Mouse (Mus musculus) lung, postnatal 14 days (tissue): ENCODE data around the gene Prss46.

Experiments
- DNase-seq: peaks from one replicate; pipeline ENCODE4 v3.0.0; 2021

The Prss46 gene

DNA sequence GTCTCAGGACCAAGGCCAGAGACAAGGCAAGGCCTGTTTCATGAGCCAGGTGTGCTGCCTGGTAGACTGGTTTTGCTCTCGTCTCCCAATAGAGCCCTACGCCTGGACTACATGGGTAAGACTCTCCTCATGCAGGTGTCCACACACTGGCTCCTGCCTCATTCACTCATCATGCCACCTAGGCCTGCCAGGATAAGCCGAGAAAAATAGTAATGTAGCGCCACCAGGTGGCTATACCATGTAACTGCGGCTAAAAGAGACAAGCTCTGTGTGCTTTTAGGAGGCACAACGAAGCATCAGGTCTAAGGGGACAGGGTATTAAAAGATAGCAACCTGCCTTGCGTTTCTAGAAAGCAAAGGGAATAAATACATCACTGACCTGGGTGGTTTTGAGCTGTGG is 26.7 kb downstream of the Prss46 start:
- DNase-seq: peak; percentile 72

DNA sequence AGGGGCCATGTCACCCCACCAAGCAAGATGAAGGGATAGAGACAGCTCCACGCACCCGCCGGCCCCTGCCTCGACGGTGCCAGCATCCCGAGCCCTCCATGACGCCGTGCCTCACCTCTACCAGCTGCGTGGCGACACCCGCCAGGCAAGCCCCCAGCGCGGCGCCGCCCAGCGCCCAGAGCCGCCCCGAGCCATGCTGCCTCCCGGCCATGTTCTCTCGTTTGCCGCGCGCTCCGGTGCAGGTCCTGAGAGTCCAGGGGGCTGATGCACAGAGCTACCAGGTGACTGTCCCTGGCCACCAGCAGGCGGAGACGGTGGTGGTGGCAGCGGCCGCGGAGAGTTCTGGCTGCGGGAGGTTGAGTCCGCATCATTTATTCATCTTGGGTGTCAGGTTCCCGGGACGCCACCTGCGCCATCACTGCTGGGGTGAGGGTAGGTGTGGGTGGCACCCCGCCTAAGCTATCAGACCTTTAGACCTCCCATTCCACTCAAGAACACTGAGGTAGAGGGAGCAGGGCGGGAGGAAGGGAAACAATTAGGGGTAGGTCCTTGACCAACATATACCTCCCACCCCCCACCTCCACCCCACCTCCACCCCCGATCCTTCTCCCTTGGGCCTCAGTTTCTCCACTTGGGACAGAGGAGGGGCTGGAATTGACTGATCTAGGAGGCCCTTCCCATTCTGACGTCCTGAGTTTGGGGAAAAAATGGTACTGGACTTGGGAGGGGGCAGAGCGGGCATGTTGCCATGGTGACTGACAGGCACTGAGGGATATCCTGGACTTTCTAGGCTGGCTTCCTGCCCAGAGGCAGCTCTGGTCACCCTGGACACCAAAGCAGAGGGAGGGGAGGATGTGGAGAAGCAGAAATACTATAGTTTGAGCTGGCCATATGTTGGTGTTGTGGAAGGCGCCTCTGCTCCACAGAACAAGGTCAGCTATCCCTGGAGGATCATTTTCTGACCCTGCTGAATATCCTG is 29.7 kb downstream of the Prss46 start:
- DNase-seq: no peak

DNA sequence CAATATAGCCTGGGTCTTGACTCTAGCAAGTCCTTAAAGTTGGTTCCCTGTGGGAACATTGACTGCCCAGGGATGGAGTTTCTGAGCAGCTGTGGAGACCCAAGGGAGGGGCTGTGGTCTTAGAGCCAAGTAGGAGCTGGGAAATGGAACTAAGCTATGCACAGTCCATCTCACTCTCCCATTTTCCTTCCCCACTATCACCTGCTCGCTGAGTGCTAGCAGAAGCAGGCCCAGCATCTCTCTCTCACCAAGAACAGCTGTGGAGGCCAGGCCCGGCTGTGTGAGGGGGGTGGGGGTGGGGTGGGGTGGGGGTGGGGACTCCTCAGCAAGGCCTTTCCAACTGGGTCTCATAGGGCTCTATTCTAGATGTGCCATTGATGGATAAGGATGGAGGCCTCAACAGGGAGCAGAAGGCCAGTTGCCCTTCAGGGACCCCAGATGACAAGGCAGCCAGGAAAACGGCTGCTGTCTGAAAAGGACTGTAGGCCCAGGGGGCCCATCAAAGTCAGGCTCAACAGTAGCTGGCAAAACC is 30.4 kb downstream of the Prss46 start:
- no peak for DNase-seq

DNA sequence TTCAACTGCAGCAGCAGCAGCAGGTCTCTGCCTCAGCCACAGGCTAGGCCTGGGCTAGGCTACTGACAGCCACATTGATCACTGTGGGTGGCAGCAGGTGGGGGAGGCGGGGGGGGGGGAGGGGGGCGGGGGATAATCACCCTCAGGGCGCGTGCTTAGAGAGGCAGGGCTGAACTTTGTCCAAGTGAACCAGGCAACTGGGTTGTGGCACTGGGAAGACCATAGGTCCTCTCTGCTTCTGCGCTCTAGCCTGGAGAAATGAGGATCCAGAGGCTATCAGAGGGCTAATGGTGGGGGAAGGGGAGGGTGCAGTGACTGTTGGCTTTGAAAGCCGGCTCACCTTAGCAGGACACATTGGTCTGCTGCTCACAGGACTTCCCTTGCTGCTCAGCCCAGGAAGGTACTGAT is 31.0 kb downstream of the Prss46 start:
- DNase-seq: no peak

DNA sequence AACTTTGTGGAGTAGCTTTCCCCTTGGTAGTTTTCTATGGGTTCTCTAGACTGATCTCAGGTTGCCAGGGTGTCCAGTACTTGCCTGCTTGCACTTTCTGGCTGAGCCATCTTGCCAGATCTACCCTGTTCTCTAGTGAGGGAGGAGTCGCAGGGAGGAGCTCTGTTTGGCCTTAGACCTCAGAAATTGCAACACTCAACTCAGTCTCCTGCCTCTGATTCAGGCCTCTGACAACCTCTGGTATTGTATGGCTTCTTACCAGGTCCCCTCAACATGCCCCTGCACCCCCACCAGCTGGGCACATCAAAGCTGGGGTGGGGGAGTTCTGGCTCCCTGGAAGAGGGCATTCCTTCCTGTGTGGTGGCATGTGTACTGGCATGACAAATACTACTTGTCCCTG is 33.0 kb downstream of the Prss46 start:
- DNase-seq: no peak

DNA sequence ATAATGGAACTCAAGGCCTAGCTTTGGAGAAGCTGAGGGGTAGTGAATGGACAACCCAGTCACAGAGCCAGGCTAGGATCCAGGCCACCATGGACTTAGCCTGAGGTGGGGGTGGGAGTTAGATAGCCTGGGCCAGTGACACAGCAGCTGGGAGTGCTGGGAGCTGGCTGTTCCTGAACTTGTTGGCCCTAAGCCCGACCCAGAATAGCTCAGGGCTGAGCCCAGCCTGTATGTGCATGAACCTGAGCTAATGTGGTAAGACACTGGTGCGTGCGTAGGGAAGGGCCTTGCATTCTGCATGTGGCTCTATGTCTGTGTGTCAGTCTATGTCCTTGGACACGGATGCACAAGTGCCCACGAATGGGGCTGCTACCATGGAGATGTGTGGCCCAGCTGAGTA is 33.6 kb downstream of the Prss46 start:
- peak; percentile 63 for DNase-seq

DNA sequence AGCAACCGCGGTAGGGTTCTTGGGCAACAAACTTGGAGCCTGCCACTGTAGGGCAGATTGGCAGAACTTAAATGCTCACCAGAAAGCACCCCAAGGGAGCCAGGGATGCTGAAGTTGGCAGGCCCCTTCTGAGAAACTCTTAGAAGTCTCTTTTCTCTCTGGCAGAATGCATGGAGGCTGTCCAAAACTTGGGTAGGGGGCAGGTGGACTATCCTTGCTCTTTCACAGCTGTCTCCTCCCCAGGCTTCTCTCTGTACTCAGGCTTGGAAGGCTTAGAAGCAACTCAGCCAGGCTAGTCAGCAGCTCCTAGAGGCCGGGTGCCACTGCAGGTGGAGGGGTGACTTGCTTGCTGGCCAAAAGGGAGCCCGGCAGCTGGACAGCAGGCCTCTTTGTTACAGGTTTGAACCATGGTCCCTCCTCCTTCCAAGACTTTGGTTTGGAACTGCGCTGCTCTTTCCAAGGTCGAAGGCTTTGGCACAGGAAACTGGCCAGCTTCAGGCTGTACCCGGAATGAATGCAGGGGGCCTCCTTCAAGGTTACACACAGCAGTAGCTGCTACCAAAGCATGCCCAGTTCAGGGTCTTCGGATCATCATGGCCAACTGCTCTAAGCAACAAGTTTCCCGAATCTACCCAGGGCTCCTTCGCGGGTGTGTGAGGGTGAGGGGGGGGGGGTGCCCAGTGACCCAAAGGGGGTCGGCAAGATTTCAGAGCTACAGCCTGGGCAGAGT is 35.0 kb downstream of the Prss46 start, which contains the start of gene Als2cl:
Gene Als2cl, plus strand, starts transcription at position 680 of the 730 bp plus-strand sequence.
- DNase-seq: no peak

DNA sequence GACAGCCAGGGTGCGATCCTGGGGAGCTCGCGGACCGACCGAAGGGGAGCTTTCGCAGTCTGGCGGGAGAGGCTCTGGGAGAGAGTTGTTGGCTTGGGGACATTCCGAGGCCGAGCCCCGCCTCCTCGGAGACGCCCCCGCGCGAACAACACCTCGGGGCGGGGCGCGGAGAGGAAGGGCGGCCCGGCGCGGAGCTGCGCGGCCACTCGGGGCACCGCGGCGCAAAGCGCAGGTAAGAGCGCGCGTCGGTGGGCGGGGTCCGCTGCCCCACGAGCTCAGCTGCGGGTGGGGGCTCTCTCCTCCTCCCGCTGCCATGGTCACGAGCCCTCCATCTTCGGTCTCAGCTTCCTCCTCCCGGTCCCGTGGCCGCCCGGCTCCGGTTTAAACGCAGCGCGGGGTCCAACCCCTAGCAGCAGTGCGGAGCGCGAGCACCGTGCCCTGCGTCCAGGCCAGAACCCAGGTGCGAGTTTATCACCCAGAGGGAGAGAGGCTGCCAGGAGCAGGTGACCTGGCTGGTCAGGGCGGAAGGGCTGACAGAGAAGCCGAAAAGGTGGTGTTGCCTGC is 35.8 kb downstream of the Prss46 start, which contains the start of gene Tmie:
Gene Tmie, minus strand, starts transcription at position 116 of the 564 bp plus-strand sequence.
- peak; percentile 87 for DNase-seq

DNA sequence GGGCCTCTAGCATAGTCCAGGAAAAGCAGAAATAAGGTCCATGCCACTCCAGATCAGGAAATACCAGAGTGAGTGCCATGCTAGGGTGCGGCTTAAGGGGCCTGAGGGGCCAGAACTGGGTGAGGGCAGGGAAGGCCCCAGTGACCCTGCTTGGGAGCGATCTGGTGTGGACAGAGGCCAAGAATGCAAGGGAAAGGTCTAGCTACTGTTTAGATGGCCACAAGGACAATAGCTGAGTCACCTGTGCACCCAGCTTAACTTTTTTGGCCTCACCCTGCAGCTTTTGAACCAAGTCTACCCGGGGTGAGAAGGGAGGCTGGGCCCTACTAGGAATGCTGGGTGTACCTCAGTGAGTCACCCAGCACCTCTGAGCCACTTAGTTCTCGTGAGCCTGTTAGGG is 36.5 kb downstream of the Prss46 start:
- peak; percentile 62 for DNase-seq

DNA sequence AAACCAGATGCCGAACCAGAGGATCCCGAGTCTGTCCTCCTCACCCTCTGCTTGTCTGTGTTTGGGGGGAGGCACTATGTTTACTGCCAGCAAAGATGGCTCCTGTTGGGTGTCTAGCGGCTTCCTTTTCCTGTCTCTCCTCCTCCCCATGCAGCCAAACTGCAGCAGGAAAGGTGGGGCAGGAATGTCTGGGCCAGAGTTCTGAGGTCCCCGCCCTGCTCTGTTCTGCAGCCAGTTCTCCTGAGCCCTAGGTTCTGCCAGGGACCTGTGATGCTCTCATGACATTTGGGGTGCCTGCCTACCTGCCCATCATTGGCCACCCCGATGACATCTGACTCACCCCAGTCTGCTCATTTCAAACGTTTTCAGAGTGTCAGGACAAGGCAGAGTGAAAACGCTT is 37.6 kb downstream of the Prss46 start:
- DNase-seq: peak; percentile 64

DNA sequence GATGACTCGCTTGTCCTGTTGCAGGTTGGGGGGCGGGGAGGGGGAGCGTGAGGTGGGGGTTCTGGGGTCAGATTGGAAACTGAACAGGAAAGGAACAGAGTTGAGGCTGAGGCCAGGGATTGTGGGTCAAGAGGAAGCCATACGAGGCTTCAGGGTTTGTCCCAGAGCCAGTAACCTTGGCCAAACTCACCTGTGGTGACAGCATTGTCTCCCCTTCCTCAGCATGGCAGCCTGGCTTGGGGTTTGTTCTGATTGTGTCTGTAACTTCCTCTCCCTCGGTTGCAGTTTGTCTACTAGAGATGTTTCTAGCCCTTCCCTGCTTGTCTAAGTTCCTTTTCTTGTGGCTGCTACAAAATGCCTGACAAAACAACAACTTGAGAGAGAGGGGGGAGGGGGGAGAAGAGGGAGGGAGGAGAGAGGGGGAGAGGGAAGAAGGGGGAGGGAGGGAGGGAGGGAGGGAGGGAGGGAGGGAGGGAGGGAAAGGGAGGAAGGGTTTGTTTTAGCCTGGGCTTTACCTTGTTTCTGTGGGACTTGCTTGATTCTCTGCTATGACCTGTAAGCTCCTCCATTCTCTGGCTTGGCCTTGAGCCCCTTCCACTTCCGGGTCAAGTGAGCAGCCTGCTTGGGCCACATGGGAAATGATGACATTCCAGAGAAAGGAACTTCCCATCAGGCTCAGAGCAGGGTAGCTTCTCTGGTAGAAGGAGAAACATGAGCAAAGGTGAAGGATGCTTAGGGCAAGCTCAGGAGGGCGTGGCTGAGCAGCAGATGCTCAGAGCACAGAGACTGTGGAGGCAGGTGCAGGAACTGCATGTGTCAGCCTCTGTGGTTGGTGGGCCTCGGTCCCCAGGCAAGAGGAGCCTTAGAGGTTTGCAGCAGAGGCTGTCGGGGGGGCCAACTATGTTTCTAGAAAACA is 43.3 kb downstream of the Prss46 start:
- no peak for DNase-seq

DNA sequence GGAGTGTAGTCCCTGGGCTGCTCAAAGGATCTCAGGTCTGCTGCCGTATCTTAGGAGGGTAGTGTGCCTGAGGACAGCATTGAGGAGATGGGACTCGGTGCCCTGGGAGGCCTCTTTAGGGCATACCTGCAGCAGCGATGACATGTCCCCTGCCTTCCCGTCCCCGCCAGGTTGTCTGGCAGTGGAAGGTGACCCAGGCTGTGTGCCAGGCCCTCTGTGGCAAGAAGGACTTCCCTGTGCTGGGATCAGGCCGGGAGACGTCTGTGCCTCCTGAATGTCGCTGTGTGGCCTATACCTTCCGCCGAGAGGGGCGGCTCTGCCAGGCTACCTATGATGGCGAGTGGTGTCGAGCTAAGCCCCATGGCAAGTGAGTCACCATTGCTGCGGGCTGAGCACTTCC is 44.6 kb downstream of the Prss46 start:
- DNase-seq: no peak

DNA sequence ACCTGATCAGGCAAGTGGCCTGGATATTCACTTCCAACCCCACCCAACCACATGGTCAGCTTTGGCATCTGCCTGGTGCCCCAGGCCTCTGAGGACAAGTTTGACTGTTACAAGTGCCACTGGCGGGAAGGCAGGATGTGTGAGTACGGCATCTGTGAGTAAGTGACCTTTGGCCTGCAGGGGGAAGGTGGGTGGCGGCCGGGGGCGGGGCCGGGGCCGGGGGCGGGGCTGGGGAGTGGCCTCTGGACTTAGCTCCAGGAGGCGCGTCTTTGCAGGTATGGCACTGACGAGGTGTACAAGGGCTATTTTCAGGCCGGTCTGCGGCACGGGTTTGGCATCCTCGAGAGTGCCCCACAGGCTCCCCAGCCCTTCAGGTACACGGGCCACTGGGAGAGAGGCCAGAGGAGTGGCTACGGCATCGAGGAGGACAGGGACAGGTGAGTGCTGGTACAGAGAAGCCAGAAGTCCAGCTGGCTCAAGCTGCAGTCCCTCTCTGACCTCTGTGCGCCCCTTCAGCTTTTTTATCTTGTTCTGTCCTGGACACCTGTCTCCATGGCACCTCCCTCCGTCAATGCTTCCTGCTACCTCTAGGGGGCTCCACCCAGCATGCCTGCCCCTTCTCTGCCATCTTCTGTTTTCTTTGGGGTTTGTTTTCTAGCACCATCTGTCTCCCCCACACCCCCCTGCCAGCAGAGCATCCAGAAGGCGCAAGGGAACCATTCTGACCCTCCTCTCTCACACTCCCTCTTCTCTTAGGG is 45.9 kb downstream of the Prss46 start:
- no peak for DNase-seq

DNA sequence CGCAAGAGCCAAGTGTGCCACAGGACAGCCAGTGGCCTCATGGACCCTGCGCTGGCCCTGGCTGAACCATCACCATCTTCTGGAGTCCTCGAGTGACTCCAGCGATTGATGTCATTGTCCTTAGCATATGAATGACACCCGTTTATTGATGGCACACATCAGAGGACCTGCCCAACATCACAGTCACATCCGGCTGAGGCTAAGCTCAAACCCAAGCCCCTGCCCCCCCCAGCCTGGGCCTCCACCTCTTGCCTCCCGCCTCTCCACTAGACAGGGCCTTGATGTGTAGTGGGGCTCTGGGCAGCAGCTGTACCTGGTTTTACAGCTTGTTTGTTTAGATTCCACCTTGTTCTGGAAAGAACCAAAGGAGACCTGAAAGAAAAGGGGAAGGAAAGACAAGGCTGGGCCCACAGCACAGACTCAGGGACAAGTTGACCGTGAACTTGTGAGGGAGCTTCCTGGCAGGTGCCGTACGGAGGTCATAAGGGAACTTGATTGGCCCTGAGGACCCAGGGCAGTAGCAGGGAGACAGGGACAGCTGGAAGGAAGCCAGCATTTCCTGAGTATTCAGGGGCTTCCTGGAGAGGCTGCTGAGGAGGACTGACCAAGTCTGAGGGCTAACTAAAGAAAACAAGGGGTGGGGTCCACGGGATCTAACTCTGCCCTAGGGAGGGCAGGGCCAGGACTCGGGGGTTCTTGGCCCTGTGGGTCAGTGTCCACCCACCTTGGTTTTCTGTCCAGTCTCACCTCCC is 46.9 kb downstream of the Prss46 start:
- peak; percentile 50 for DNase-seq

DNA sequence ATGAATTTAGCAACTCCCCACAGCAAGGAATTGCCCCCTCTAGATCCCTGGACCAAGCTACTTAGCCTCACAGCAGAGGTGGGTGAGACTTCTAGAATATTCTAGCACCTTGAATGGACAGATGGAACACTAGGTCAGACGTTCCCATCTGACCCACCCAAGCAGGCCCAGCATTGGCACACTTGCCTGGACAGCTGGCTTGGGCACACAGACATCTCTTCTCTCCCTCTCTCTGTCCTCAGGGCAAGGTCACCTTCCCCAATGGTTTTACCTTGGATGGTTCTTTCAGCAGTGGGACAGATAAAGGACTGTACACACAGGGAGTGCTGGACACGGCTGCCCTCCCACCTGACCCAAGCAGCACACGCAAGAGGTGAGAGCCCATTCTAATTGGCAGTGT is 48.2 kb downstream of the Prss46 start:
- DNase-seq: no peak

DNA sequence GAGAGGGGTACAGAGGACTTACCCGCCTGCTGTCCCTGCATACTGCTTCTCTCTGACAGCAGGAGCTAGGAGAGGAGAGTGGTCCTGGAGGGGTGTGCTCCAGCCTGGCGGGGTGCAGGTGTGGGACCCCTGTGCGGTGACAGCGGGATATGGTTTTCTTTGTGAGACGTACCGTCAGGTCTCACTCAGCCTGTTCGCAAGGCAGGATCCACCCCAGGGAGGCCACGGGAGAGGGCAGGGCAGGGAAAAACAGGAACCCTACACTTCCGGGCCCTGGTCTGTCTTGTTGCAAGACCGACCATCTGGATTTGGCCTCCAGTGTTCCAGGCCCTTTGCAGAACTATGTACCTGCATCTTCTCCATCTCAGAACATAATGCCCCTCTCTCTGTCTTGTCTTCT is 49.1 kb downstream of the Prss46 start:
- DNase-seq: no peak

DNA sequence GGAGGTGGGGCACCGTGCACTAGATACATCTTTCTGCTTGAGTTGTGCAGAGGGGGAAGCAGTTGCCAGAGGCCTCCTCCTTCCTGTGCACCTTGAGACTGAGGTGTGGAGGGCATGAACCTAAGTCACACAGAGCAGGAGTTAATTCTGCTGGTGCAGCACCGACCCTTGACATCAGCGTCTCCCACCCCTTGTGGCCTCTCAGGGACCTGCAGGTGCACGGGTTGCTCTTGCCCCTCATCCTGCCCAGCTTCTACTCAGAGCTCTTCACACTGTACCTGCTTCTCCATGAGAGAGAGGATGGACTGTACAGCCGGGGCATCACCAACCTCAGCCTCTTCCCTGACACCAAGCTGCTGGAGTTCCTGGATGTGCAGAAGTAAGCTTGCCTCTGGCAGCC is 51.2 kb downstream of the Prss46 start:
- no peak for DNase-seq

DNA sequence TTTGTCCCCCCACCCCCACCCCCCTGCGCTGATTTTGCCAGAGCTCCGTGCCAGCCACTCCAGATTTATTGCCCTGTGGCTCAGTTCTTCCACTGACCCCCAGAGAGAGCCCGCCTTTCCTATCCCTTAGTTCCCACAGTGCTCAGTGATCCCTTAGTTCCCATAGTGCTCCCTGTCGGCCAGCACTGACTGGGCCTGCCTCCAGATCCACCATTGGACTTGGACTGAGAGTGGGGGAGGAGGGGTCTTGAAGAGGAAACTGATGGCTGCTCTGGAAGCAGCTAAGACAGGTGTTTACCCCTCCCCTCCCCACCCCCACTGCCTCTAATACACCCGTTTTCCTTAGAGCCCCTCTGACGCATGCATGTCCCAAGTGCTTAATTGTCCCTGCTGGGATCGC is 51.7 kb downstream of the Prss46 start:
- DNase-seq: no peak

DNA sequence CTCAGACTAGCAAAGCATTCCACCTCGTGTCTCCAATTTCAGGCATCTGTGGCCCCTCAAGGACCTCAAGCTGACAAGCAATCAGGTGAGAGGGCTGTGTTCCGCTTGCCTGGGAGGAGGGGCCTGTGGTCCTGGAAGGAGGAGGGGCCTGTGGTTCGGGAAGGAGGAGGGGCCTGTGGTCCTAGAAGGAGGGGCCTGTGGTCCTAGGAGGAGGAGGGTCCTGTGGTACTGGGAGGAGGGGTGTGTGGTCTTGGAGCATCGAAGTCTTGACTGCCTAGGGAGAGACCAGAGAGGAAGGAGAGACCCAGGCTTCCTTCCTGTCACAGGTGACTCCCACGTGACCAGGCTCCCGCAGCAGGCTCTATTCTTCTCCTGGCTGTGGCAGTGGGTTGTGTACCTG is 52.3 kb downstream of the Prss46 start:
- no peak for DNase-seq

DNA sequence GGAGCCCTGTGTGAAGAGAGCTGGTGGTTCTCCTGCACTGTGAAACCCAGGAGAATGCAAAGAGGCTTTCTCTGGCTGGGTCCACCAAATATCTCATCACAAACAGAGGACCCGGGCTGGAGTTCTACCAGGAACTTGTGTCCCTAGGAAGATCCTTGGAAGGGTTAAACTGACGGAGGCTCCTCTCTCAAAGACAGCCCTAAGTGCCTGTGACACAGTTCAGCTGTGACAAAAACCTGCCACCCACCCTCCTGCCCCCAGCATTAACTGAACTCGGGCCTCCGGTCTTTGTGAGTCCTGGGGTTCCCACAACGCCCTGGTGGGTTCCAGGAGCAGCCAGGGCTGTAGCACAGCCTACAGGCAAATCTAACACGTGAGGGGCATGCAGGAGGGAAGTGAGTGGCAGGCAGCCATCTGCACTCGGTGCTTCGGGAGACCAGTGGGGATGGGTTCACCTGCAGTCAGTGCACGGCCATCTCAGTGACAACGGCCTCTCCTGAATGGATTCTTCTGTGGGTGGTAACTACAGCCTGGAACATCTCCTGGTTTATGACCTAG is 55.2 kb downstream of the Prss46 start:
- no peak for DNase-seq
